Mouse (Mus musculus) cerebellum, postnatal 14 days (tissue): ENCODE measurements at regions not wholly inside any gene's neighbourhood (a gene's known extent, or its start where the extent isn't known, plus 50 kb on each side); places are given as distances from the start of the nearest gene placed in this dataset.
A peak's percentile ranks its signal among the peaks of the same experiment; 100 is the strongest.

Experiments
- DNase-seq, 2 experiments: peaks; one replicate each; pipeline ENCODE4 v3.0.0; 2021; ENCODE audit warnings: mixed read lengths in 2 of 2

GRCm38 (mm10) chr12:98043436-98043835 is 215.8 kb downstream of the Galc start:
- DNase-seq, result peak; percentile 5 to 10

- peak; percentile 28 to 63 for DNase-seq
These were observed 219.6 kb downstream of the Galc start for GRCm38 (mm10) chr12:98039677-98040076.

- DNase-seq, result peak in 1 of 2 experiments; percentile 6
These were observed 235.6 kb downstream of the Galc start for GRCm38 (mm10) chr12:98023655-98024054.

GRCm38 (mm10) chr12:98014607-98015278 is 244.5 kb downstream of the Galc start:
- no peak for DNase-seq

- no peak for DNase-seq
These were observed 250.1 kb downstream of the Galc start for GRCm38 (mm10) chr12:98009175-98009574.

GRCm38 (mm10) chr12:98005671-98006469 is 253.4 kb downstream of the Galc start:
- no peak for DNase-seq

DNA sequence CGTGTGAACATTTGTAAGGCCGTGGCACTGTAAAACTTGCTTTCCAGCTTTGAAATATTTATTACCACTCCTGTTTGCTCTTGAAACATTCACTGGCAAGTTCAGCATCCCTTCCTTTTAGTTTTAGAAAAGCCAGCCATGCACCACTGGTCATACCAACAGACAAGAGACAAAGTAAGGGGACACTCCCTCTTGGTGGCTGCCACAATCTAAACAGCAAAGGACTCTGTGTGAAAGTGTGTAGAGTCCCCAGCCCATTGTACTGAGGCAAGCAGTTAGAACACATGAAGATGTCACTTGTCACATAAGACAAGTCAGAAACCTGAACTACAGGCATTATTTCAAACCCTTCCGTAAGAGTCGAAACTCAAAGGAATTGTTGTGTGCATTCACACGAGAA is 257.0 kb downstream of the Galc start:
- no peak for DNase-seq

DNA sequence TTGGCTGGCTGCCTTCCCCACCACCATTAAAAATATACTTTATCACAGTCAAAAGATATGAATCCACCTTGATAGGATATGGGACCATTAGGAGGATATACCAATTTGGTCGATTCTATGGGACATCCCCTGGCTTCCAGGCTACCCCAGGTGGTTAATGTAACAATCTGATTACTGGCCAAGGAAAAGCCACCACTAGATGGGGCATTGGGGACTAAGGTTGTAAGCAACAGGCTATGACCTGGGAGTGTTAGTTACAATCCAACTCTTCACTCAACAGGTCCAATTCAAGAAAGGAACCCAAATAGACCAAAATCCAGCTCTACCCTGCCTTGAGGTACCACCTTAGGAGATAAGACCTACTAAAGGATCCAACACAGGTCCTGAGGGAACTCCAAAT is 264.4 kb downstream of the Galc start:
- no peak for DNase-seq

DNA sequence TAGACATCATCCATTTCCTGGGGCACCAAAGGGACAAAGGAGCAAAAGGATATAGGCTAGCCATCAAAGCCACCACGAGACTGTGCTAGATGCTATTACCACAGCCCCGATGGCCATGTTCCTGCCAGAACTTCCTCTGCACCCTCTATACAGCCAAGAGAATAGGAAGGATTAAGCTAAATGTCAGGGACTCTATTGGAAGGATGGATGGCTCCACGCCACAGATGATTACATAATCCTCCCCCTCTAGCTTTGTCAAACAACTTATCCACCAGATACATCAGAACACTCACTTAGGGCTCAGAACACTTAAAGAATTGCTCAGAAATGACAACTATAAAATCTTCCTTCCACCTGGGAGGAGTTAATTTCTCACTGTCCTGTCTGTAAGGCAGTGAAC is 265.3 kb downstream of the Galc start:
- DNase-seq, result no peak

DNA sequence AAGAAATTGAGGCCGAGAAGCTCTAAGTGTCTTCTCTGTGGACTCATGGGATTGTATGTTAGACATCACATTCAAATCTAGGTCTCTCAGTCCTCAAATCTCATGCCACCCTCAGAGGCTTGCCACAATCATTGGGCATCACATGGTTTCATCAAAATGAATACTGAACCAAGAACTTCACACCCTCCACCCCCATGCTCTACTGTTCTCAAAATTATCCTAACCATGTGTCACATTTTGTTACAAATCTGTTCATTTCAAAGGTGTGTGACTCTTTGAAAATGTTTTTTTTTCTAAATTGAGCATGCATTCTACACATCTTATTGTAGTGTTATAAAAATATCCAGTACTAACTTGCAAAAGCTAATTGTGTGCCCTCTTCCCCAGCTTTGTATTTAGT is 275.9 kb downstream of the Galc start:
- no peak for DNase-seq

GRCm38 (mm10) chr12:97978668-97979067 is 280.6 kb downstream of the Galc start:
- peak in 1 of 2 experiments; percentile 25 for DNase-seq

- DNase-seq, result peak; percentile 65 to 84
These were observed 281.0 kb downstream of the Galc start for GRCm38 (mm10) chr12:97978178-97978651.

DNA sequence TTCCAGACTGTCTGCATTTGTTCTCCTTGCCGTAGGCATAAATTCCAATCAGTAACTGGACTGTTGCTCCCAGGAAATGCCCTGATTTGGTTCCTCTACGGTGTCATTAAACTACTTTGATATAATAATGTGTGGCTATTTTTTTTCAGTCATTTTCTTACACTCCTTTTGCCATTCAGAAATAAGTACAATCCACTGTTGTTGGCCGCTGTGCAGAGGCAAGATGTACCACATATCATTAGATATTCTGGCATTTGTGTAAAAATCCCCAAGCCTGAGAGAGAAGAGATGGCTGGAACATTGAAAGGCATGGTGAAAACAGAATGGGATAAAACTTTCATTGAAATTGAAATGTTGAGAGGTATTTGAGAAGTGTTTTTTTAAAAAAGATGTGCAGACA is 281.6 kb downstream of the Galc start:
- no peak for DNase-seq

DNA sequence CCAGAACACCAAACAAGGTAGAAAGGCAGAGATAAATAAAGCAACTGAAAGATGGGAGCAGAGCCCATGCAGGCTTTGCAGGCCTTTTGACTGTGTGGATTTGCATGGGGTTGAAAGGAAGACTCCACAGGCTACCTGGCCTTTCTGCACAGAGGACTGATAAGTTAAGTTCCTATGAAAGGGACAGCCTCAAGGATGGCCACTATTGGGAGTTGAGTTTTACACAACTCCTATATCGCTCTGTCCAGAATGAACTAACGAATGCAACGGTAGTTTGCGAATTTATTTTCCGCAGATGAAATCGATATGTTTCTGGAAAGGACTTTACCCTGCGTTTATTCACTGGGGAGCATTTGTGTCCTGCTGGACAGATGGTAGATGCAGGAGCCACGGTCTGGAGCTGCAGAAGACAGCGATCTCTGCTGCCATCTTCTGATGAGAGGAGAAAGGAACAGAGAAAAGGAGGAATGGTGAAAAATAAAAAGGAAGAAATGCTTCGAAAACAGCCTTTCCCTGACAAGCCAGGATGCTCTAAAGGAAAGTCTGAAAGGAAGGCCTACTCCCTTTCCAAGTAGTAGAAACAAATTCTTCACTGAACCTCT is 285.2 kb downstream of the Galc start:
- DNase-seq, result peak; percentile 64 to 71

GRCm38 (mm10) chr12:97957201-97957600 is 302.1 kb downstream of the Galc start:
- peak; percentile 31 to 44 for DNase-seq

DNA sequence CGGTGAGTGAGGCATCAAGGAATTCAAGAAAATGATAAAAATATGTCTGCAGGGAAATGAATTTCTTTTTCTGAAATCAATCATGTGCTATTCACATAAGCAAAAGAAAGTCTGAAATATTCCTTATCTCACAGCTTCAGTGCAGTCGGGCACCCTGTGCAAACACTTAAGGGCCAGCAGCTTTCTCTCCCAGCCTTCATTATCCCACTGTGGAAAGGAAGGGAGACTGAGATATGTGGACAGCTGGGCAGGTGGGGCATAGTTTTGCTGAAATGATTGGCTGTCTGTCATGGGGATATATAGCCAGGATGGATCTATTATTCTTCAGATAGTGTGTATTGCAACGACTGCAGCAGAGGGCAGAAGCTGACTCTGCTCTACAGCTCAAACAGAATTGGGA is 305.9 kb downstream of the Galc start:
- no peak for DNase-seq

GRCm38 (mm10) chr12:97952204-97952603 is 307.1 kb downstream of the Galc start:
- peak in 1 of 2 experiments; percentile 8 for DNase-seq

DNA sequence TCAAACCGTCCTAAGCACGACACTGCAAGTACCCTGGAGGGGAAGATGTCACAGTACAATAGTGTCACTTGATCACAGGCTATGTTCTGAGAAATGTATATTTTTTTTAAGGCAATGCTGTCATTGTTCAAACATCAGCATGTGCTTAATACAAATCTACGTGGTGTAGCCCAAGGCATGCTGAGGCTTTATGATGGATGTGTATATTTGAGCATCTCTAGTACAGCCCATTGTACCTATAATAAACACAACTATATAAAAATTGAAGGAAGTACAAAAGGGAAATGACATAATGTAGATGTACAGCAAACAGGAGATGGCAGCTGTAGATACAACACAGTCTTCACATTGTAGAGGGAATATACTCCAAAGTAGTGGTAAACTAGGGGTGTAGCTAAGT is 309.2 kb downstream of the Galc start:
- DNase-seq, result no peak

DNA sequence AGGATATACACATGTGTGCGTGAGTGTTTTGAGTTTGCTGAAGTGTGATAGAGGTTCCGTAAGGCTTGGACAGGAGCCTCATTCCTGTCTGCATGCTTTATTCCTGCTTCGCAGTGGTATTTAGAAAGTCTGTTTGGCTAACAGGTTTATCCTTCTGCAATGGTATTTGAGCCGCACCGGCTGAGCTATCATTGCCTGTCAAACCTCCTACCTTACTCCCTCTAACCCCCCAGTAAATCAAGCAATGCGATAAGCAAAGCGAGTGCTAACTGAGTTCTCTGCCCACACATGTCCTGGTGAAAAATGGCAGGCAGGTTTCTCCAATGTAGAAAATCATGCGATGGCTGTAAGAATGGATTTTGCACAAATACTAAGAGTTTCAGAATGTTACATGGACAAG is 311.8 kb downstream of the Galc start:
- DNase-seq, result no peak

- no peak for DNase-seq
These were observed 320.9 kb downstream of the Galc start for GRCm38 (mm10) chr12:97938361-97938760.

- no peak for DNase-seq
These were observed 329.4 kb downstream of the Galc start for GRCm38 (mm10) chr12:97929877-97930276.

DNA sequence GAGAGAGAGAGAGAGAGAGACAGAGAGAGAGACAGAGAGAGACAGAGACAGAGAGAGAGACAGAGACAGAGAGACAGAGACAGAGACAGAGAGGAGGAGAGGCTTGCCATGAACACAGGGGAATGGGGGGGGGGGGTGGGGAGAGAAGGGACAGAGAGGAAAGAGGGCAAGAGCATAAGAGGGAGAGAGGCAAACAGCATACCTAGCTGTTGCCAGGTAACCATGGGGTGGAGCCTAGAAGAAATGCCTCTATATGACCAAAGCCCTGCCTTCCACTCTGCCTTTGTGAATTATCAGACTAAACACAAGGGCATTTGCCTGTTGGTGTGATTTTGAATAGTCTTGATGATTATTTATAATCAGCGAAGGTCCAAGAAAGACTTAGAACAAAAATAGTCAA is 332.2 kb downstream of the Galc start:
- no peak for DNase-seq

- DNase-seq, result no peak
These were observed 337.7 kb downstream of the Galc start for GRCm38 (mm10) chr12:97921349-97922264.
